Mouse (Mus musculus) right cerebral cortex, adult 18-20 months (tissue): ENCODE measurements around the gene Srpx.
A peak's percentile ranks its signal among the peaks of the same experiment; 100 is the strongest.

Source experiments
- DNase-seq: peaks from one replicate; pipeline ENCODE4 v3.0.0; 2022; ENCODE audit warnings: mixed read lengths

Srpx gene

DNA sequence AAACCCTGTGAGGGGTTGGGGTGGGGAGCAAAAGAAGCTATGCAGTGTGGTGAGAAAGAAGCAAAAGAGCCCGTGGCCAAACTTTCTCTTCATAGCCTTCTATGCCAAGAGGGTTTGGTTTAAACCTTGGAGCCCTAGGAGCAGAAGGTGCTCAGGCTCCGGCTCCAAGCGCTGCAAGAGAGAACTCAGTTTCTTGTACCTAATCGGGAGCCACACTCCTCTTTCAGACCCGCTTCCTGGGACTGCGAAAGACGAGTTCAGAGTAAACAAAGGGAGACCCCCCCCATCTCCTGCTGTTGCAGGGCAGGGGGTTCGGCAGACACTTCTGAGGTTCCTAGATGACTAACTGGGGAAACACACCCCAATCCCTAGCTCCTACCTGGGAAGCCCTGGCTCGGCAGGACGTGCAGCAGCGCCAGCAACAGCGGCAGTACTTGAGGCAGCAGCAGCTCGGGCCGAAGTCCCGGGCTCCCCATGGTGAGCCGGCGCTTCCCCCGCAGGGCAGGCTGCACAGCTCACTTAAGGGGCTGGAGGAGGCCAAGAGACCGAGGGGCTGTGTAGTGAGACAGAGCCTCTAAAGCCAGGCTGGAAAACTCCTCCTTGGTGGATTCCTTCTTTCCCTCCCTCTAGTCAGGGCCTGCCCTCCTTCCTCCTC is at the start of gene Srpx:
Srpx (minus strand) TSS at position 645 of the 655 bp plus-strand sequence.
- DNase-seq, result no peak

GRCm38 (mm10) chrX:10152390-10152789 is 34.9 kb upstream of the Srpx start:
- DNase-seq, result no peak

DNA sequence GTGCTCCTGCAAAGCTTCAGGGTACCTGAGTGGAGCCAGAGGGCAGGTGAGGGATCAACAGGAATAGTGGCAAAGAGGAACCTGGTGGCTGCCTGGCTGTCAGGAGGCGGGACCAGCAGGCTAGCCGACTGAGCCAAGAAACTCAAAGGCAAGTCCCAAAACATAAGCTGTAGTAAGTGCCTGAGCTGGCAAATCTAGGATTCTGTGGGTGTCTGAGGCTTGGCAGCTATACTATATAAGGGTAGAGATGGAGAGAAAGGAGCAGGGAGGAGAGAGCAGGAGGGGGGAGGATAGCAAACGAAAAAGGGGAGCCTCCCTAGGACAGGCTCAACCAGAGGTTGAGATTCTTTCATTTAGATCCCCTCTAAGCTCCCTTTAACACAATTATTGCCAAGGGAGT is 1.7 kb downstream of the Srpx start:
- peak; percentile 20 for DNase-seq

DNA sequence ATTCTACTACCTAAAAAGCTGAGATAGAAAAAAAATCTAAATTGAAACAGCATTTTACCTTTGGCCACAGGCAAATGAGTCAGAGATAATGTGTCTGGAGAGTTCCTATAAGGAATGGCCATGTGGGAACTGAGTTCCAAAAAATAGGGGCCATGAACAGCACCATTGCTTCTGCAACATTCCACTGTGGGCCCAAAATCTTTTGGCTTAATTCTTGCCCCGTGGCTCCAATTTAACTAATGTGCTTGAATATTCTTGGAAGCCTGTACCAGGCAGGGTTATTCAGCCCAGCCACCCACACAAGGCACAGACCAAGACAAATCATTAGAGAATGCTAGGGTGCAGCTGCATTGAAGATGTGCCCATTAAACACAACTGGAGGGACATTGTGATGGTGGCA is 6.8 kb downstream of the Srpx start:
- DNase-seq, result no peak

DNA sequence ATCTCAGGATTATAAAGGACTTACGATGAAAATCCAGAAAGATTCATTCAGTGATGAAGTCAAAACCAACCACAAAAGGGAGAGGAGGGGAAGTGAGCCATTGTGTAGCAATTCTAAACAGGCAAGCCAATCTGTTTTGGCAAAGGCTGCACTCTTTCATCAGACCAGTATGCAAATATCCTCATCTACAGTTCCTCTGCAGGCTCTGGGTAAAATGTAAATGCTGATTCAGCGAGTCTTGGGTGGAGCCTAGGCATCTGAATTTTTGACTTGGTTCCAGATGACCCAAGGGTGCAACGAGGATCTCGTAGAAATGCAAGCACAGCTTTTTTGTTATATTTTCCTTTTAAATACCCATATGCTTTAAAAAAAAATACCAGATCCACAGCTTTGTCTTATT is 9.0 kb downstream of the Srpx start:
- no peak for DNase-seq

- no peak for DNase-seq
These were observed 12.0 kb downstream of the Srpx start for GRCm38 (mm10) chrX:10105475-10105874.

DNA sequence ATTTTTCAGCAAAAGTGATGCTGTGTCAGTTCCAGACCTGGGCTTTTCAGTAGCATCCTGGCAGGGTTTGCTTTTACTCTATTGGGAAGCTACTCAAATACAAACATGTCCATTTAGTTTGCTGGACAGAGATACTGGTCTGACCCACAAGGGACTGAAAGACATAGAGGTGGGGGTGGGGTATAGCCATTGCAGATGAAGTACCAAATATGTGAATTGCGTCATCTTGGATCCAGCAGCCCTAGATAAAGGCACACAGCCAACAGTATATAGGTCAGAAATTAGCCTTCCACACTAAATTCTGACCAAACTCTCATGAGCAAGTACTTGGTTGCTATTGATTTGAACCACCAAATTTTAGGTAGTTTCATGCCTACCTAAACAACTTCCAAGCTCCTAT is 14.8 kb downstream of the Srpx start:
- no peak for DNase-seq

GRCm38 (mm10) chrX:10095797-10096196 is 21.7 kb downstream of the Srpx start:
- no peak for DNase-seq

- DNase-seq, result no peak
These were observed 37.1 kb downstream of the Srpx start for GRCm38 (mm10) chrX:10080385-10080784.

DNA sequence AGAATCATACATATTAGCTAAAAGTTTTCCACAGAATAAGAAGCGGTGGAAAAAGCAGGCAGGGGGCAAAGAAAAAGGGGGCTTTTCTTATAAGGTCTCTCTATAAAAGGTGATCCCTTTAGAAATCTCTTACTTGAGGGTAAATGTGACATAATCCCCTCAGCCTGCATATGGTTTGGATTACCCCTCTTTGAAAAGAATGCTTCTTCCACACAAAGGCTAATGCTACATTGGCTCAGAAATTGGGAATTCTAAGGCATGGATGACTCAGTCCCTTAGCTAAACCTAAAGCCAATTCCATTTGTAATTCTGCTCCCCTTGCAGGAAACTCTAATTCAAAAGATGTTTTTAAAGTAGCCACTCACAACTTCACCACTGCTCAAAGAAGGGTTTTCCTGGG is 37.5 kb downstream of the Srpx start:
- no peak for DNase-seq

DNA sequence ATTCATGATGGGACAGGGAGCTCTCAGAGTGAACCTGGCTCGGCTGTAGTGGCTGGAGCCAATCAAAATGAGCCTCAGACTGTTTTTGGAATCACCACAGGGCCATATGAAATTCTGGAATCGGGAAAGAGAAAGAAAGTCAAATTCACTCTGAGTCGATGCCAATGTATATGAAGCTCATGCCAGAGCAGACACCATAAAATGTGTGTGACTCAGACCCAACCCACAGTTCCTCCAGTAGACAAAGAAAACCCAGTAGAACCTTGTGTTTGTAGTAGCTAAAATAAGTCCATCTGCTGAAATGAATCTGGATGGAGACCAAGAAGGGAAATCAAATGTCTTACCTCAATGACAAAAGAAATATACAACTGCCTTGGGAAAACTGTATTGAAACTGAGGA is 43.5 kb downstream of the Srpx start:
- DNase-seq, result peak; percentile 1

- no peak for DNase-seq
These were observed 46.0 kb downstream of the Srpx start for GRCm38 (mm10) chrX:10071529-10071928.

- DNase-seq, result peak; percentile 27
These were observed 46.8 kb downstream of the Srpx start for GRCm38 (mm10) chrX:10070689-10071088.

GRCm38 (mm10) chrX:10069405-10069804 is 48.1 kb downstream of the Srpx start:
- DNase-seq, result no peak

DNA sequence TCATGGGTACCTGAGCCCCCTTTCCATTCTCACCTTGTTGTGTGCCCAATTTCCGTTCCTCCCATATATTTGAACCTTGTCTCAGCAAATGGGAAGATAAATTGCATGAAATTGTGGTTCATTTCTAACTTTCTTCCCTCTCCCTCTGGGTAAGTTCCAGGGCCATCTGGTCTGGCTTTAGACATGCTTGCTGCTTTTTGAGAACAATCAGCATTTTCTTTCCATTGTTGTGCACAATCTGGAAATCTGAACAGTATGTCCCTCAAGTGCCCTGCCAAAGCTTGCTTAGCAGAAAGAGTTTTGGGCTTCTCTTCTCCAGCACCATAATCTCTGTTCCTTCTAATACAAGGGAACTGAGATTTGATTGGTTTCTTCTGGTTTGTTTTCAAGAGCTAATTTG is 53.7 kb downstream of the Srpx start:
- no peak for DNase-seq

DNA sequence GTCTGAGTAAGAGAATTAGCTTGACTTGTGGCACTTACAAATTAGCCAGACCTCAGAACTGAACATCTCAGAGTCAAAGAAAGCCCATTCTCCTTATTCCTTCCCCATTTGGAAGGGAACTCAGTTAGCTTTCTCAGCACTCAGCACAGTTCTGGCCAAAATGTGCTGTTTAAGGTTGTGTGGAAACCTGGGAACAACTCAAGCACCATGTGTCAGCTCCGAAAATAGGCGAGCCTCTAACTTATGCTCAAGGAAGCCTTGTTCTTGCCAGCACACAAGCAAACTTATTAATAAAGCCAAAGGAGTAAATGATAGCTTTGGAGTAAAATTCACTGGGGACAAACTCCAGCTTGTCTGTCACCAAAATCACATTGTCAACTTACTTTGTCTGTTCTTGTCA is 54.1 kb downstream of the Srpx start:
- no peak for DNase-seq

GRCm38 (mm10) chrX:10062201-10062600 is 55.3 kb downstream of the Srpx start:
- DNase-seq, result no peak

DNA sequence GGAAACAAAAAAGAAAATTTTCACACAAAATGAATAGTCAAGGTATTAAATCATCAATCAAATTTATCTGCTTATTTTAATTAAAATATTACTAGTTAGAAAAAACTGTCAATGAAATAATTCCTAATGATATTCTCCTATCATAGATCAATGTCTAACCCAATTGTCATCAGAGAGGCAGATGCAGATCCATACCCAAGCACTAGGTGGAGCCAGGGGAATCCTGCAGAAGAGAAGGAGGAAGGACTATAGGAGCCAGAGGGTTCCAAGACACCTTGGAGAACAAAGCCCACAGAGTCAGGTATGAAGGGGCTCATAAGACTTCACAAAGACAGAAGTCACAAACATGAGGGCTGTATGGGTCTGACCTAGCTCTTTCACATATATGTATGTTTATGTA is 82.8 kb downstream of the Srpx start:
- DNase-seq, result peak; percentile 1

GRCm38 (mm10) chrX:10010202-10010601 is 107.3 kb downstream of the Srpx start:
- no peak for DNase-seq

DNA sequence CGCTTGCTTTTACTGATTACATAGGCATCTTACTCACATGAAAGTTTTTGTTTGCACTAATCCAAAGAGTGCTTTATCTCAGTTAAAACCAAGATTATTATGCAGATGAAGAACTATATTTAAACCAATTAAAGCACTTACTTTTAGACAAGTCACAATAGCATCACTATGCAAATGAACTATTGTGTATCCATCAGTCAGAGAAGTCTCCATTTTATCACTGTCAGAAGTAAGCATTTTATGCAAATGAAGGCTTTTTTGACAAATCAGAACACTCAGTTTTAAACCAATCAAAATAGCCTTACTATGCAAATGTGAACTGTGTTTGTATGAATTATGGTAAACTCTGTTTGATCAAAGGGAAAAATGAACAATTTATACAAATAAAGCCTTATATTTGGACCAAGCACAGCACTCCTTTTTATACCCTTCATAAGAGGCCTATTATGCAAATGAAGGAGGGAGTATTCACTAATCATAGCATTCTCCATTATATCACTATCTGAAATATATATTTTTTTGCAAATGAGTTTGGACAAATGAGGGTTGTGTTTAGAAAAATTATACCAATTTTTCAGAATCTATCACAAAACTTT is 109.7 kb downstream of the Srpx start:
- no peak for DNase-seq

- no peak for DNase-seq
These were observed 111.6 kb downstream of the Srpx start for GRCm38 (mm10) chrX:10005946-10006345.

- DNase-seq, result no peak
These were observed 116.8 kb downstream of the Srpx start for GRCm38 (mm10) chrX:10000718-10001117.
